In genomic region chr2:32175051-32175466, GRCm38 (mm10) we compare ENCODE assay signal across 7 mouse cellular contexts. TPM values are rescaled to one million over a fixed set of nuclear protein-coding genes. Genes with fewer than 3 reads are reported as not detected.
DNase-seq lines count a peak whose midpoint lies in the region; ATAC-seq and TF ChIP-seq lines count a peak whose summit lies in the region.

No protein-coding gene starts in this region.

- peak overlapping the region; percentile 85 for H3K27ac ChIP-seq in embryonic facial prominence, embryonic 15.5 days (replicated peaks)
- peak overlapping the region; percentile 94 for H3K27ac ChIP-seq in hindbrain, postnatal 0 days
- peak overlapping the region; percentile 81 for H3K27ac ChIP-seq in limb, embryonic 15.5 days

- DNase-seq in urinary bladder, adult 18-20 months (ENCODE audit: low spot score in 2 of 2) = peak; percentile 59 to 80
- DNase-seq in urinary bladder, postnatal 10 days (ENCODE audit: low spot score) = no peak
- peak; percentile 76 for DNase-seq in hindbrain, postnatal 0 days (ENCODE audit: low spot score)
- peak; percentile 77 to 84 for DNase-seq in right cerebral cortex, postnatal 10 days (ENCODE audit: low spot score in 2 of 2)
- no peak for DNase-seq in adipocyte (ENCODE audit: low spot score)

- 36% methylated on average over 7 of the region's 7 CpGs for WGBS in embryonic facial prominence, embryonic 15.5 days
- WGBS in hindbrain, postnatal 0 days = 10% methylated on average over 7 of the region's 7 CpGs
- 32% methylated on average over 7 of the region's 7 CpGs for WGBS in limb, embryonic 15.5 days

- no peaks in the 10 kb centered on the region for H3K27me3 ChIP-seq in embryonic facial prominence, embryonic 15.5 days
- H3K27me3 ChIP-seq in hindbrain, postnatal 0 days (ENCODE audit: insufficient read depth, low read length) = no peaks in the 10 kb centered on the region
- no peaks in the 10 kb centered on the region for H3K27me3 ChIP-seq in limb, embryonic 15.5 days

- peak; percentile 55; the same call in 1 of the 2 replicates for ATAC-seq in embryonic facial prominence, embryonic 15.5 days (ENCODE audit: insufficient number of reproducible peaks, low FRiP score, low TSS enrichment, low read depth)
- ATAC-seq in hindbrain, postnatal 0 days = peak; percentile 71
- no peak for ATAC-seq in limb, embryonic 15.5 days (ENCODE audit: insufficient number of reproducible peaks, low FRiP score, low TSS enrichment, low read depth)

- H3K4me3 ChIP-seq in embryonic facial prominence, embryonic 15.5 days (replicated peaks) = no peak overlapping the region
- no peak overlapping the region for H3K4me3 ChIP-seq in hindbrain, postnatal 0 days (ENCODE audit: low read length)
- H3K4me3 ChIP-seq in limb, embryonic 15.5 days = no peak overlapping the region; the same call in 1 of the 2 replicates

- peaks cover 71% of the 10 kb centered on the region for H3K4me1 ChIP-seq in embryonic facial prominence, embryonic 15.5 days
- H3K4me1 ChIP-seq in hindbrain, postnatal 0 days (ENCODE audit: insufficient read depth, low read length) = peaks cover 50% of the 10 kb centered on the region
- peaks cover 70% of the 10 kb centered on the region for H3K4me1 ChIP-seq in limb, embryonic 15.5 days

- peak overlapping the region; percentile 26 for H3K4me2 ChIP-seq in embryonic facial prominence, embryonic 15.5 days (replicated peaks)
- peak overlapping the region; percentile 38 for H3K4me2 ChIP-seq in hindbrain, postnatal 0 days (ENCODE audit: low read depth, low read length)
- 0 out of 2 replicates have a peak overlapping the region, but pooled peaks have one; percentile 15 for H3K4me2 ChIP-seq in limb, embryonic 15.5 days

- no peaks in the 10 kb centered on the region for H3K36me3 ChIP-seq in embryonic facial prominence, embryonic 15.5 days
- no peaks in the 10 kb centered on the region for H3K36me3 ChIP-seq in hindbrain, postnatal 0 days (ENCODE audit: insufficient read depth, low read length)
- H3K36me3 ChIP-seq in limb, embryonic 15.5 days = no peaks in the 10 kb centered on the region

- no peak for TF ChIP-seq CTCF in hindbrain, postnatal 0 days (IDR thresholded peaks at IDR 0.05; ENCODE audit: low read depth)

- no peaks in the 10 kb centered on the region for H3K9me3 ChIP-seq in embryonic facial prominence, embryonic 15.5 days (replicated peaks)
- no peaks in the 10 kb centered on the region for H3K9me3 ChIP-seq in hindbrain, postnatal 0 days (ENCODE audit: low read length)
- no peaks in the 10 kb centered on the region for H3K9me3 ChIP-seq in limb, embryonic 15.5 days

- no peak overlapping the region for H3K9ac ChIP-seq in embryonic facial prominence, embryonic 15.5 days
- H3K9ac ChIP-seq in hindbrain, postnatal 0 days (replicated peaks; ENCODE audit: low read length) = peak overlapping the region; percentile 38
- peak overlapping the region; percentile 10; the same call in 1 of the 2 replicates for H3K9ac ChIP-seq in limb, embryonic 15.5 days

RNA-seq across cellular contexts. Expression of gene Prrc2b, which starts 24.2 kb away (rescaled TPM):
- polyA plus RNA-seq in embryonic facial prominence, embryonic 15.5 days (2015; fragmentation: Nextera tagmentation; extraction: Ambion mirVana) = 54.0 and 56.2 TPM in 2 replicates
- total RNA-seq in hindbrain, postnatal 0 days (2014; rRNA removed) = 188 and 206 TPM in 2 replicates
- 44.8 and 55.9 TPM in 2 replicates for polyA plus RNA-seq in hindbrain, postnatal 0 days (2015; fragmentation: Nextera tagmentation; extraction: Ambion mirVana)
- polyA plus RNA-seq in limb, embryonic 15.5 days (2015; fragmentation: Nextera tagmentation; extraction: Ambion mirVana) = 40.8 and 44.8 TPM in 2 replicates

Comparison
In these comparisons a context has a peak if more than half of its experiments do, and no peak if none do; other contexts are left out.
1. DNase-seq: peak in urinary bladder, adult 18-20 months (2 of 2), hindbrain, postnatal 0 days (single experiment) and right cerebral cortex, postnatal 10 days (2 of 2); none in urinary bladder, postnatal 10 days (single experiment) and adipocyte (single experiment).
2. Peak in every context shown above with its lines, with median percentiles within 50 percentile points of each other: H3K27ac ChIP-seq and H3K4me2 ChIP-seq.